Comparison of ENCODE assay signal across 8 mouse cellular contexts in the genomic region with DNA sequence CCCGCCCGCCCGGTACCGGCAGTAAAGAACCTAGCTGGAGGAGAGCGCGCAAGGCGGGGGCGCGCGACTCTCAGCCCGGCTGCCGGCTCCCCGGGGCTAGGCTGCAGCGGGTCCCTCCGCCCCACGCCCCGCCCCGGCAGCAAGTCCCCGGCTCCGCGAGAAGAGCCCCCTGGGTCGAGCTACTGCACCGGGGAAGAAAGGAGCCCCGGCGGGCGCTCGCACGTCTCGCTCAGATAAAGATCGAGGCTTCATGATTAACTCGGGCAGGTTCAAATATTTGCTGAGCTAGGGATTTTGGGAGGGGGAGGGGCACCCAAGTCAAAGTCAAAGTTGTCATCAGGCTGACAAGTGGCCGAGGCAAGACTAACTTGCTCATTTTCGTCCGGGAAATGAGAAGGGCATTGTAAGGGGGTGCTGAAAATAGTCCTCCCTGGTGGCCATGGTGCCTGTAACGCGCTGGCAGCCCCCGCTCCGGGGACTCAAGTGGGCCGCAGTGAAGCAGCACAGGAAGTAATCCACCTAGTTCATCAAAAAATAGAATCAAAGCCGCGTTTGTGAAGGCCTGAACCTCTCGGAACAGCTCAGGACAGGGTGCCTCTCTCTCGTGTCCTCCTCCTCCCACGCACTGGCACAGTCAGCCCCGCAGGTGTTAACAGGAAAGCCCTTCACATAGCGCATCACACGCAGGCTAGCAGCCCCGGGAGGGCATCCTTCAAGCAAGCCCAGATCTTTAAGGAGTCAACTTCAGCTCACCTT.
A peak's percentile ranks its signal among the peaks of the same experiment; 100 is the strongest.
DNase-seq lines count a peak whose midpoint lies in the region; ATAC-seq and TF ChIP-seq lines count a peak whose summit lies in the region.

No protein-coding gene starts in this region.

- 0 out of 2 replicates have a peak, but pooled peaks cover 4% of the 10 kb centered on the region for H3K36me3 ChIP-seq in embryonic facial prominence, embryonic 12.5 days
- H3K36me3 ChIP-seq in lung, embryonic 14.5 days (ENCODE audit: insufficient read depth), result peaks cover 13% of the 10 kb centered on the region

- H3K27me3 ChIP-seq in embryonic facial prominence, embryonic 12.5 days, result no peaks in the 10 kb centered on the region
- H3K27me3 ChIP-seq in lung, embryonic 14.5 days (ENCODE audit: insufficient read depth, low read length), result no peaks in the 10 kb centered on the region

- ATAC-seq in embryonic facial prominence, embryonic 12.5 days (ENCODE audit: insufficient number of reproducible peaks, insufficient read depth, low FRiP score, low TSS enrichment), result peak; percentile 42; the same call in 1 of the 2 replicates
- ATAC-seq in lung, embryonic 14.5 days (ENCODE audit: insufficient read depth), result peak; percentile 81

- H3K9ac ChIP-seq in embryonic facial prominence, embryonic 12.5 days, result peak overlapping the region; percentile 62
- peak overlapping the region; percentile 62 for H3K9ac ChIP-seq in lung, embryonic 14.5 days

- whole genome bisulfite sequencing in embryonic facial prominence, embryonic 12.5 days, result 1% methylated on average over 47 of the region's 48 CpGs
- WGBS in lung, embryonic 14.5 days, result 1% methylated on average over 48 of the region's 48 CpGs
- WGBS in olfactory bulb, adult 2 months, result 2% methylated on average over 48 of the region's 48 CpGs

- peak overlapping the region; percentile 76 for H3K27ac ChIP-seq in embryonic facial prominence, embryonic 12.5 days
- H3K27ac ChIP-seq in lung, embryonic 14.5 days (ENCODE audit: low read depth), result peak overlapping the region; percentile 83
- peak overlapping the region; percentile 55; the same call in 1 of the 2 replicates for H3K27ac ChIP-seq in olfactory bulb, adult 2 months (ENCODE audit: insufficient read depth, low read depth, low read length)

- H3K4me1 ChIP-seq in embryonic facial prominence, embryonic 12.5 days, result peaks cover 42% of the 10 kb centered on the region
- peaks cover 10% of the 10 kb centered on the region for H3K4me1 ChIP-seq in lung, embryonic 14.5 days (ENCODE audit: insufficient read depth)
- peaks cover 27% of the 10 kb centered on the region for H3K4me1 ChIP-seq in olfactory bulb, adult 2 months (ENCODE audit: control insufficient read depth, insufficient read depth, low read length)

- H3K9me3 ChIP-seq in embryonic facial prominence, embryonic 12.5 days, result no peaks in the 10 kb centered on the region
- H3K9me3 ChIP-seq in lung, embryonic 14.5 days (ENCODE audit: low read depth, low read length), result no peaks in the 10 kb centered on the region

- peak; percentile 39 for DNase-seq in 416B (ENCODE audit: low read depth)
- DNase-seq in adrenal gland, postnatal 10 days, result peak; percentile 72
- peak; percentile 65 to 67 for DNase-seq in heart, postnatal 10 days
- DNase-seq in kidney, postnatal 4 days, result peak; percentile 78 to 86
- DNase-seq in lung, embryonic 14.5 days, result peak; percentile 68
- DNase-seq in thymus, adult 18-20 months, result peak; percentile 76 to 78

- TF ChIP-seq POLR2A in olfactory bulb, adult 2 months (IDR thresholded peaks at IDR 0.05; ENCODE audit: insufficient read depth, low read depth, low read length), result no peak

- H3K4me2 ChIP-seq in embryonic facial prominence, embryonic 12.5 days (replicated peaks), result peak overlapping the region; percentile 87
- H3K4me2 ChIP-seq in lung, embryonic 14.5 days, result peak overlapping the region; percentile 86

- H3K4me3 ChIP-seq in embryonic facial prominence, embryonic 12.5 days, result peak overlapping the region; percentile 56
- peak overlapping the region; percentile 60 for H3K4me3 ChIP-seq in lung, embryonic 14.5 days (ENCODE audit: low read depth, low read length)
- peak overlapping the region; percentile 51 for H3K4me3 ChIP-seq in olfactory bulb, adult 2 months (ENCODE audit: insufficient read depth, low read depth, low read length)

- intact Hi-C loops in heart, postnatal 10 days (cut with DNase I), result loop anchor here (2.0 to 10.0 kb wide), 3 partner anchors 377 to 802 kb away; no protein-coding TSS in a partner anchor

- no peak for TF ChIP-seq CTCF in lung, embryonic 14.5 days (IDR thresholded peaks at IDR 0.05; ENCODE audit: low read depth)
- no peak for TF ChIP-seq CTCF in olfactory bulb, adult 2 months (IDR thresholded peaks at IDR 0.05; ENCODE audit: insufficient read depth, low read depth, low read length)

Comparison
In these comparisons a context has a peak if more than half of its experiments do, and no peak if none do; other contexts are left out.
1. Peak in every context shown above with its lines: DNase-seq, ATAC-seq, H3K4me3 ChIP-seq and H3K27ac ChIP-seq.